Mouse (Mus musculus) E14TG2a.4 (cell line): ENCODE measurements at regions not wholly inside any gene's neighbourhood (a gene's known extent, or its start where the extent isn't known, plus 50 kb on each side); places are given as distances from the start of the nearest gene placed in this dataset.

Experiments
- CTCF ChIP-seq: conservative IDR thresholded peaks from 2 replicates; pipeline ENCODE4 v1.5.1; 2014; ENCODE audit warnings: low read length
- NANOG ChIP-seq: IDR thresholded peaks from 2 replicates; pipeline ENCODE4 v1.6.1; 2014; ENCODE audit warnings: borderline replicate concordance, low read length, mixed read lengths

DNA sequence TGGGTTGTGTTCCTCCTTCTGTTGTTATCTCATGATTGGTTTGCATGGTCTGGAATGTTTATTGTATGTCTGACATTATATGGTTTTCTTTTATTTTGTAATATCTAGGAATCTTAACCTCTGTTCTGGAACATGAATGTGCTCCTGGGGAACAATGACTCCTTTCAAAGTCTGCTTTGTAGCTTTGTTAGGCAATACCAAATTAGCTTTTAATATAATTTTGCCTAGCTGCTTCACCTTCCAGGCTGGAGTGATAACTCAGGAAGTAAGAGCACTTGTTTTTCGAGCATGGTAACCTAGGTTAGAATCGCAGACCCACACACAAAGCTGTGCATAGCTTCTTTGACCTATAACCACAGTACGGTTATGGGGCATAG, 199.4 kb upstream of the Mmadhc start:
- no peak for TF ChIP-seq CTCF
- TF ChIP-seq NANOG = no peak
